Mouse (Mus musculus) intestine, embryonic 15.5 days (tissue): ENCODE measurements at regions not wholly inside any gene's neighbourhood (a gene's known extent, or its start where the extent isn't known, plus 50 kb on each side); places are given as distances from the start of the nearest gene placed in this dataset.
A peak's percentile ranks its signal among the peaks of the same experiment; 100 is the strongest.

Source experiments
- ATAC-seq: fragments of 200-750 bp; cut with Nextera tagmentation; 2 replicates; pipeline ENCODE4 v1.8.0; 2017; ENCODE audit warnings: moderate TSS enrichment, moderate library complexity
- H3K27ac ChIP-seq: fragments of 300-500 bp; sonication (generic); 2 replicates; pipeline ENCODE4 v1.5.1; 2015; ENCODE audit warnings: mild to moderate bottlenecking, inconsistent platforms
- H3K27me3 ChIP-seq: fragments of 300-500 bp; sonication (generic); replicated peaks from 2 replicates; pipeline ENCODE4 v1.6.1; 2015; ENCODE audit warnings: inconsistent platforms
- H3K36me3 ChIP-seq: fragments of 300-500 bp; sonication (generic); 2 replicates; pipeline ENCODE4 v1.6.1; 2015; ENCODE audit warnings: inconsistent platforms
- H3K4me1 ChIP-seq: fragments of 300-500 bp; sonication (generic); replicated peaks from 2 replicates; pipeline ENCODE4 v1.6.1; 2015; ENCODE audit warnings: inconsistent platforms
- H3K4me2 ChIP-seq: fragments of 300-500 bp; sonication (generic); replicated peaks from 2 replicates; pipeline ENCODE4 v1.6.1; 2015; ENCODE audit warnings: mild to moderate bottlenecking, inconsistent platforms
- H3K4me3 ChIP-seq: fragments of 300-500 bp; sonication (generic); replicated peaks from 2 replicates; pipeline ENCODE4 v1.5.1; 2015; ENCODE audit warnings: inconsistent platforms
- H3K9ac ChIP-seq: fragments of 300-500 bp; sonication (generic); 2 replicates; pipeline ENCODE4 v1.6.1; 2015; ENCODE audit warnings: inconsistent platforms
- H3K9me3 ChIP-seq: fragments of 300-500 bp; sonication (generic); 2 replicates; pipeline ENCODE4 v1.6.1; 2016; ENCODE audit warnings: inconsistent platforms
- WGBS: fragments of 180-500 bp; shearing (Covaris S2); methylation state at CpG from one replicate; pipeline ENCODE4 v1.1.7; 2015; 5-methylcytosine and 5-hydroxymethylcytosine counted together

GRCm38 (mm10) chr3:115407946-115408642 lies 306.8 kb downstream of the S1pr1 start:
- Histone ChIP-seq H3K9ac (no peak overlapping the region), H3K27ac (no peak overlapping the region), H3K36me3 (no peaks in the 10 kb centered on the region), H3K4me3 (no peak overlapping the region), H3K4me1 (no peaks in the 10 kb centered on the region), H3K9me3 (no peaks in the 10 kb centered on the region), H3K4me2 (no peak overlapping the region), H3K27me3 (no peaks in the 10 kb centered on the region)
- ATAC-seq = no peak
- 88% methylated on average over 3 of the region's 3 CpGs for WGBS

GRCm38 (mm10) chr3:115403330-115403986 lies 311.4 kb downstream of the S1pr1 start:
- Histone ChIP-seq H3K4me2 (no peak overlapping the region), H3K36me3 (no peaks in the 10 kb centered on the region), H3K4me1 (no peaks in the 10 kb centered on the region), H3K9me3 (no peaks in the 10 kb centered on the region), H3K4me3 (no peak overlapping the region), H3K9ac (no peak overlapping the region), H3K27ac (no peak overlapping the region), H3K27me3 (no peaks in the 10 kb centered on the region)
- 55% methylated on average over 1 of the region's 1 CpGs for WGBS
- ATAC-seq = peak; percentile 95

- ATAC-seq = no peak
- Histone ChIP-seq H3K9ac (no peak overlapping the region), H3K4me2 (no peak overlapping the region), H3K9me3 (no peaks in the 10 kb centered on the region), H3K36me3 (no peaks in the 10 kb centered on the region), H3K27me3 (no peaks in the 10 kb centered on the region), H3K4me3 (no peak overlapping the region), H3K4me1 (no peaks in the 10 kb centered on the region), H3K27ac (no peak overlapping the region)
- 44% methylated on average over 2 of the region's 2 CpGs for WGBS
These were observed 350.0 kb downstream of the S1pr1 start for GRCm38 (mm10) chr3:115364829-115365228.
